Mouse (Mus musculus) myocyte (in vitro differentiated cells): ENCODE measurements at regions not wholly inside any gene's neighbourhood (a gene's known extent, or its start where the extent isn't known, plus 50 kb on each side); places are given as distances from the start of the nearest gene placed in this dataset.

Experiments
- H3K27me3 ChIP-seq: one replicate; pipeline ENCODE4 v1.6.1; 2011; ENCODE audit not compliant: control insufficient read depth, insufficient read depth, insufficient read length
- H3K36me3 ChIP-seq: one replicate; pipeline ENCODE4 v1.6.1; 2011; ENCODE audit not compliant: control insufficient read depth, insufficient read depth
- H3K4me2 ChIP-seq: one replicate; pipeline ENCODE4 v1.6.1; 2011; ENCODE audit warnings: low read depth, control low read depth
- H3K4me3 ChIP-seq: one replicate; pipeline ENCODE4 v1.5.1; 2011; ENCODE audit warnings: mild to moderate bottlenecking, control low read depth, moderate library complexity
- H3K79me2 ChIP-seq: one replicate; pipeline ENCODE4 v1.6.1; 2011; ENCODE audit not compliant: control insufficient read depth, insufficient read depth
- H3ac ChIP-seq: one replicate; pipeline ENCODE4 v1.6.1; 2011; ENCODE audit not compliant: control insufficient read depth, insufficient read length
- CEBPB ChIP-seq: IDR thresholded peaks from 2 replicates; pipeline ENCODE4 v1.6.1; 2011; ENCODE audit warnings: mild to moderate bottlenecking, moderate library complexity; ENCODE audit not compliant: poor library complexity, insufficient read depth, severe bottlenecking
- E2F4 ChIP-seq: IDR thresholded peaks from one replicate; pipeline ENCODE4 v1.6.1; 2011; ENCODE audit warnings: mild to moderate bottlenecking, control low read depth, moderate library complexity; ENCODE audit not compliant: insufficient read depth
- MAX ChIP-seq: IDR thresholded peaks from one replicate; pipeline ENCODE4 v1.6.1; 2011; ENCODE audit warnings: low read depth, mild to moderate bottlenecking, control low read depth
- MYOD1 ChIP-seq, 3 experiments: IDR thresholded peaks; one replicate each; pipeline ENCODE4 v1.6.1; 2011; ENCODE audit warnings: control low read depth in 2 of 3, low read depth in 2 of 3, mild to moderate bottlenecking in 2 of 3, moderate library complexity in 1 of 3; ENCODE audit not compliant: insufficient read length in 2 of 3, control insufficient read depth in 1 of 3
- MYOG ChIP-seq, 3 experiments: IDR thresholded peaks; one replicate each; pipeline ENCODE4 v1.6.1; 2011; ENCODE audit warnings: control low read depth in 2 of 3, low read depth in 2 of 3, mild to moderate bottlenecking in 2 of 3; ENCODE audit not compliant: insufficient read length in 2 of 3, control insufficient read depth in 1 of 3, insufficient read depth in 1 of 3
- POLR2A ChIP-seq: IDR thresholded peaks from one replicate; pipeline ENCODE4 v1.6.1; 2011; ENCODE audit warnings: low read depth, mild to moderate bottlenecking, control low read depth, moderate library complexity; ENCODE audit not compliant: insufficient read length
- POLR2AphosphoS2 ChIP-seq: IDR thresholded peaks from one replicate; pipeline ENCODE4 v1.6.1; 2011; ENCODE audit warnings: low read depth, control low read depth; ENCODE audit not compliant: insufficient read length
- REST ChIP-seq: IDR thresholded peaks from one replicate; pipeline ENCODE4 v1.6.1; 2011; ENCODE audit warnings: mild to moderate bottlenecking, control low read depth, moderate library complexity; ENCODE audit not compliant: insufficient read depth, insufficient read length
- SRF ChIP-seq: IDR thresholded peaks from one replicate; pipeline ENCODE4 v1.6.1; 2011; ENCODE audit warnings: low read depth; ENCODE audit not compliant: control insufficient read depth, insufficient read length
- TCF12 ChIP-seq: IDR thresholded peaks from one replicate; pipeline ENCODE4 v1.6.1; 2011; ENCODE audit warnings: mild to moderate bottlenecking, control low read depth; ENCODE audit not compliant: poor library complexity, insufficient read depth, severe bottlenecking
- TCF3 ChIP-seq: IDR thresholded peaks from one replicate; pipeline ENCODE4 v1.6.1; 2011; ENCODE audit warnings: low read depth, control low read depth; ENCODE audit not compliant: insufficient read length
- USF1 ChIP-seq: IDR thresholded peaks from one replicate; pipeline ENCODE4 v1.6.1; 2011; ENCODE audit warnings: low read depth, mild to moderate bottlenecking, control low read depth, moderate library complexity

- Histone ChIP-seq H3K4me3 (no peak overlapping the region), H3K4me2 (no peak overlapping the region), H3ac (no peak overlapping the region), H3K79me2 (no peaks in the 10 kb centered on the region), H3K36me3 (no peaks in the 10 kb centered on the region), H3K27me3 (no peaks in the 10 kb centered on the region)
- no peak for TF ChIP-seq MAX
- no peak for TF ChIP-seq TCF12
- TF ChIP-seq MYOD1 (IDR thresholded peaks at IDR 0.05; ENCODE audit: control insufficient read depth in 1 of 3, insufficient read length in 2 of 3, low read depth in 2 of 3) = no peak
- TF ChIP-seq POLR2A = no peak
- no peak for TF ChIP-seq REST
- TF ChIP-seq CEBPB = no peak
- TF ChIP-seq SRF = no peak
- no peak for TF ChIP-seq POLR2AphosphoS2
- TF ChIP-seq MYOG (IDR thresholded peaks at IDR 0.05; ENCODE audit: control insufficient read depth in 1 of 3, insufficient read depth in 1 of 3, insufficient read length in 2 of 3, low read depth in 2 of 3) = no peak
- no peak for TF ChIP-seq TCF3
- no peak for TF ChIP-seq USF1
Measured at GRCm38 (mm10) chr6:110545542-110545941, 99.8 kb upstream of the Grm7 start.

GRCm38 (mm10) chr6:110554847-110555246, 90.5 kb upstream of the Grm7 start:
- no peak overlapping the region for H3ac ChIP-seq
- no peak overlapping the region for H3K4me3 ChIP-seq
- H3K36me3 ChIP-seq = no peaks in the 10 kb centered on the region
- H3K27me3 ChIP-seq = no peaks in the 10 kb centered on the region
- TF ChIP-seq E2F4 = no peak
- TF ChIP-seq REST = no peak
- TF ChIP-seq MAX = no peak
- TF ChIP-seq MYOD1 (IDR thresholded peaks at IDR 0.05; ENCODE audit: control insufficient read depth in 1 of 3, insufficient read length in 2 of 3, low read depth in 2 of 3) = no peak
- TF ChIP-seq USF1 = no peak
- no peak for TF ChIP-seq POLR2AphosphoS2
- no peak for TF ChIP-seq TCF12
- TF ChIP-seq POLR2A = no peak
- no peak for TF ChIP-seq MYOG (IDR thresholded peaks at IDR 0.05; ENCODE audit: control insufficient read depth in 1 of 3, insufficient read depth in 1 of 3, insufficient read length in 2 of 3, low read depth in 2 of 3)
- TF ChIP-seq CEBPB = no peak
- TF ChIP-seq TCF3 = no peak
- TF ChIP-seq SRF = no peak
- no peak overlapping the region for H3K4me2 ChIP-seq
- H3K79me2 ChIP-seq = no peaks in the 10 kb centered on the region

GRCm38 (mm10) chr6:110559656-110560055, 85.7 kb upstream of the Grm7 start:
- H3K36me3 ChIP-seq = no peaks in the 10 kb centered on the region
- H3K4me3 ChIP-seq = no peak overlapping the region
- no peaks in the 10 kb centered on the region for H3K27me3 ChIP-seq
- H3K4me2 ChIP-seq = no peak overlapping the region
- H3ac ChIP-seq = no peak overlapping the region
- H3K79me2 ChIP-seq = no peaks in the 10 kb centered on the region
- TF ChIP-seq SRF = no peak
- no peak for TF ChIP-seq MAX
- TF ChIP-seq POLR2A = no peak
- TF ChIP-seq USF1 = no peak
- TF ChIP-seq TCF3 = no peak
- no peak for TF ChIP-seq TCF12

- no peaks in the 10 kb centered on the region for H3K79me2 ChIP-seq
- no peaks in the 10 kb centered on the region for H3K27me3 ChIP-seq
- no peak overlapping the region for H3ac ChIP-seq
- no peaks in the 10 kb centered on the region for H3K36me3 ChIP-seq
- no peak overlapping the region for H3K4me3 ChIP-seq
- H3K4me2 ChIP-seq = no peak overlapping the region
- TF ChIP-seq POLR2AphosphoS2 (no peak), MAX (no peak), USF1 (no peak), TCF12 (no peak), REST (no peak), SRF (no peak), MYOG (IDR thresholded peaks at IDR 0.05; ENCODE audit: control insufficient read depth in 1 of 3, insufficient read depth in 1 of 3, insufficient read length in 2 of 3, low read depth in 2 of 3) (no peak), TCF3 (no peak), E2F4 (no peak), POLR2A (no peak), MYOD1 (IDR thresholded peaks at IDR 0.05; ENCODE audit: control insufficient read depth in 1 of 3, insufficient read length in 2 of 3, low read depth in 2 of 3) (no peak), CEBPB (no peak)
Measured at GRCm38 (mm10) chr6:110560426-110560825, 85.0 kb upstream of the Grm7 start.

- no peaks in the 10 kb centered on the region for H3K79me2 ChIP-seq
- no peak overlapping the region for H3K4me3 ChIP-seq
- H3K4me2 ChIP-seq = no peak overlapping the region
- TF ChIP-seq CEBPB (no peak), MYOG (IDR thresholded peaks at IDR 0.05; ENCODE audit: control insufficient read depth in 1 of 3, insufficient read depth in 1 of 3, insufficient read length in 2 of 3, low read depth in 2 of 3) (no peak), MAX (no peak), SRF (no peak), TCF12 (no peak)
- no peaks in the 10 kb centered on the region for H3K27me3 ChIP-seq
- H3K36me3 ChIP-seq = no peaks in the 10 kb centered on the region
- H3ac ChIP-seq = no peak overlapping the region
Measured at GRCm38 (mm10) chr6:110577216-110577615, 68.2 kb upstream of the Grm7 start.
